30 mouse cellular contexts compared by ENCODE assay signal in the genomic region with DNA sequence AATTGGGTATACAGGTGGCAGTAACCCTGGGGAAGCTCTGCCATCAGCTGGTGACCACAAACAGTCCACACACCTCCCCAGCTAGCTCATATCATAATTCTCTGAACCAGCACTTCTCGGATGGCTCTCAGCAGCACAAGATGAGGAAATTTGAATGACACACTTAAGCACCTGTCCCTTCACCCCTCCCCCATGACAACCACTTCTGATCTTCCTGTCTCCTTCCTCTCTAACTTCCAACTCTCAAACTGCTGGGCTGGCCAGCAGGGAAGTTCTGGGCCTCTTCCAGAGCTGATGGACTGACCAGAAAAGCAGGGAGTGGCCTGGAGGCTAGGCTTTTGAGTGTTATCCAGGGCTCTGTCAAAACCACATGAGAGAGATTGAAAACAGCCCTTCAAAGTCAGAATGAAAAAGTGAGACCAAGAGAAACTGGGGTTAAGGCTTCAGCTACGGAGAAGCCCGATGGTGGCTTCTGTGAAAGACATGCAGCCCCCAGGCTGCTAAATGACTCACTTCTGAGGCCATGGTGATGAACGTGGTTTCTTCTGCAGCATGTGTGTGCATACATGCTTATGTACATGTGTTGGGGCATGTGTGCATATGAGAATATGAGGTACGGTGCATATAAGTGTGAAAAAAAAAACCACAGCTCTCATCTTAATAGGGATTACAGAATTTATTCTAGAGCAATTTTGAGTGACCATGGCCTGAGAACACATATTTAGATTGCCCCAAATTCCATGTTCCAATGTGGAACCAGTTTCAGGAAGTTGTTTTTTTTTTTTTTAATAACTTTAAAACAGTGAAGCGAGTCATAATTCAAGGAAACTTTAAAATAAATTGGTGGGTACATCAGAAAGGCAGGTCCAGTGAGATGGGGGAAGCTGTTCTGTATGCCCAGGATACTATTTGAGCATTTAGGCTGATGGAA. TPM values are rescaled to one million over a fixed set of nuclear protein-coding genes. Genes with fewer than 3 reads are reported as not detected.
DNase-seq lines count a peak whose midpoint lies in the region; TF ChIP-seq lines count a peak whose summit lies in the region.
"Had no signal": no experiment of that assay in that cellular context is flagged by ENCODE, and none has a peak within 500 bp of the region (broad histone marks: within the 10 kb centered on the region; RNA-seq: fewer than 3 reads in every experiment).

No protein-coding gene starts in this region.

- H3K9me3 ChIP-seq in CH12.LX (replicated peaks; ENCODE audit: low read length), result no peaks in the 10 kb centered on the region
- H3K9me3 ChIP-seq in limb, embryonic 10.5 days (replicated peaks), result no peaks in the 10 kb centered on the region
- H3K9me3 ChIP-seq: forebrain, embryonic 10.5 days; heart, embryonic 15.5 days; neural tube, embryonic 12.5 days; stomach, embryonic 15.5 days had no signal

- H3K27ac ChIP-seq in CH12.LX (ENCODE audit: insufficient read depth, low read depth), result peak overlapping the region; percentile 72
- no peak overlapping the region for H3K27ac ChIP-seq in limb, embryonic 10.5 days
- H3K27ac ChIP-seq: forebrain, embryonic 10.5 days; heart, embryonic 15.5 days; hindbrain, postnatal 0 days; left cerebral cortex, adult 2 months; neural tube, embryonic 12.5 days; stomach, embryonic 15.5 days had no signal

- H3K79me2 ChIP-seq in CH12.LX (replicated peaks; ENCODE audit: control insufficient read depth, extremely low read depth, insufficient read depth, poor library complexity, severe bottlenecking), result no peaks in the 10 kb centered on the region

- no peak overlapping the region for H3K4me3 ChIP-seq in CH12.LX (replicated peaks in 1 of 3; ENCODE audit: low read depth in 2 of 3, low read length in 2 of 3, poor library complexity in 1 of 3)
- H3K4me3 ChIP-seq in limb, embryonic 10.5 days, result no peak overlapping the region
- H3K4me3 ChIP-seq: forebrain, embryonic 10.5 days; heart, embryonic 15.5 days; left cerebral cortex, adult 2 months; neural tube, embryonic 12.5 days; stomach, embryonic 15.5 days had no signal

- no peak for TF ChIP-seq POLR2A in CH12.LX (IDR thresholded peaks at IDR 0.05; ENCODE audit: low read depth, low read length)

- dilution Hi-C loops in CH12.LX (cut with MboI; ENCODE audit: extremely low pct_ligation_motif_present, extremely low pct_unique_long_range_greater_than_20kb, low sequenced_read_pairs), result no loop called here

- no peak overlapping the region for H3K9ac ChIP-seq in CH12.LX (ENCODE audit: insufficient read depth, low read depth)
- H3K9ac ChIP-seq: heart, embryonic 15.5 days; neural tube, embryonic 12.5 days; stomach, embryonic 15.5 days had no signal

- peak; percentile 49 for DNase-seq in CD4-positive helper T cell, adult 2 months (ENCODE audit: low read depth, low spot score)
- peak; percentile 85 for DNase-seq in CH12.LX (ENCODE audit: extremely low read depth)
- peak; percentile 1 for DNase-seq in limb, embryonic 10.5 days (ENCODE audit: low spot score)
- DNase-seq in thymus, postnatal 10 days (ENCODE audit: low spot score in 2 of 2), result peak; percentile 72
- DNase-seq in lung, postnatal 36 days, result no peak
- no peak for DNase-seq in left cerebral cortex, postnatal 10 days (ENCODE audit: extremely low spot score in 1 of 2, low spot score in 2 of 2)
- DNase-seq in lung, postnatal 10 days, result no peak
- no peak for DNase-seq in urinary bladder, postnatal 4 days (ENCODE audit: low spot score in 2 of 2)
- DNase-seq: adrenal gland, adult 8-10 months; cerebellum, adult 11-12 months; cerebellum, postnatal 14 days; gastrocnemius, postnatal 14 days; heart, adult 18-20 months; kidney, adult 11 months; layer of hippocampus, adult 9-11 months; left cerebral cortex, postnatal 4 days; lung, adult 18-20 months; lung, postnatal 4 days; midbrain, embryonic 14.5 days; retina, postnatal 1 day; right cerebral cortex, postnatal 25 days had no signal

- H3K4me2 ChIP-seq in CH12.LX (ENCODE audit: insufficient read depth, low read depth, poor library complexity, severe bottlenecking), result peak overlapping the region; percentile 63
- H3K4me2 ChIP-seq: heart, embryonic 15.5 days; neural tube, embryonic 12.5 days; stomach, embryonic 15.5 days had no signal

- peak in 1 of 2 experiments; percentile 49; a peak in 2 of 4 replicates for TF ChIP-seq CTCF in CH12.LX (conservative IDR thresholded peaks at IDR 0.05 in 1 of 2, IDR thresholded peaks at IDR 0.05 in 1 of 2; ENCODE audit: low read depth in 2 of 2, low read length in 2 of 2)

- 88% methylated on average over 6 of the region's 6 CpGs for WGBS in limb, embryonic 10.5 days

- peaks cover 43 to 78% of the 10 kb centered on the region in 2 experiments for H3K4me1 ChIP-seq in CH12.LX (ENCODE audit: control insufficient read depth in 1 of 2, insufficient read depth in 2 of 2)
- no peaks in the 10 kb centered on the region for H3K4me1 ChIP-seq in limb, embryonic 10.5 days
- H3K4me1 ChIP-seq: forebrain, embryonic 10.5 days; heart, embryonic 15.5 days; neural tube, embryonic 12.5 days; stomach, embryonic 15.5 days had no signal

- H3K36me3 ChIP-seq in CH12.LX (replicated peaks in 1 of 2; ENCODE audit: control insufficient read depth in 1 of 2, insufficient read depth in 1 of 2, low read length in 1 of 2), result no peaks in the 10 kb centered on the region
- H3K36me3 ChIP-seq in limb, embryonic 10.5 days, result no peaks in the 10 kb centered on the region
- H3K36me3 ChIP-seq: forebrain, embryonic 10.5 days; heart, embryonic 15.5 days; neural tube, embryonic 12.5 days; stomach, embryonic 15.5 days had no signal

- intact Hi-C loops in left cerebral cortex, postnatal 10 days (cut with DNase I), result no loop called here

- in situ Hi-C loops in CH12.LX (cut with MboI; ENCODE audit: low pct_ligation_motif_present, low pct_unique_long_range_greater_than_20kb, low sequenced_read_pairs), result no loop called here

- H3K27me3 ChIP-seq in CH12.LX (replicated peaks), result no peaks in the 10 kb centered on the region
- H3K27me3 ChIP-seq in limb, embryonic 10.5 days (ENCODE audit: low read depth, poor library complexity, severe bottlenecking), result no peaks in the 10 kb centered on the region
- H3K27me3 ChIP-seq: heart, embryonic 15.5 days; neural tube, embryonic 12.5 days; stomach, embryonic 15.5 days had no signal

- peak; percentile 87 for TF ChIP-seq EP300 in CH12.LX (IDR thresholded peaks at IDR 0.05; ENCODE audit: low read length)

- TF ChIP-seq RAD21 in CH12.LX (IDR thresholded peaks at IDR 0.05; ENCODE audit: low read depth, low read length), result peak; percentile 60

TF ChIP-seq in CH12.LX, 34 proteins besides CTCF, POLR2A, EP300 and RAD21 (continues in another document):
- TF ChIP-seq MXI1 (IDR thresholded peaks at IDR 0.05; ENCODE audit: low read depth, low read length) (peak; percentile 89), TBP (conservative IDR thresholded peaks at IDR 0.05; ENCODE audit: low read depth, low read length) (0 out of 2 replicates have a peak, but pooled peaks have one; percentile 45), MAFK (IDR thresholded peaks at IDR 0.05; ENCODE audit: insufficient replicate concordance, low read length) (peak; percentile 79), MYC (IDR thresholded peaks at IDR 0.05; ENCODE audit: low read depth, low read length) (peak; percentile 94), TCF12 (IDR thresholded peaks at IDR 0.05; ENCODE audit: low read depth, low read length) (peak; percentile 71), ETS1 (conservative IDR thresholded peaks at IDR 0.05; ENCODE audit: low read depth, low read length) (peak; percentile 74), ZKSCAN1 (IDR thresholded peaks at IDR 0.05; ENCODE audit: borderline replicate concordance, low read depth, low read length) (no peak; the same call in 1 of the 2 replicates), USF2 (conservative IDR thresholded peaks at IDR 0.05; ENCODE audit: low read depth, low read length) (no peak), IRF4 (IDR thresholded peaks at IDR 0.05; ENCODE audit: low read depth, low read length) (peak; percentile 96), ZNF384 (IDR thresholded peaks at IDR 0.05; ENCODE audit: low read depth, low read length) (peak; percentile 67), MAZ (IDR thresholded peaks at IDR 0.05; ENCODE audit: low read depth, low read length) (peak; percentile 73; the same call in 1 of the 2 replicates), NRF1 (IDR thresholded peaks at IDR 0.05; ENCODE audit: low read depth, low read length) (0 out of 2 replicates have a peak, but pooled peaks have one; percentile 17), USF1 (IDR thresholded peaks at IDR 0.05; ENCODE audit: low read depth, low read length) (no peak), KAT2A (IDR thresholded peaks at IDR 0.05; ENCODE audit: insufficient replicate concordance, low read length) (0 out of 2 replicates have a peak, but pooled peaks have one; percentile 38), JUN (IDR thresholded peaks at IDR 0.05; ENCODE audit: insufficient read depth, low read depth, low read length) (peak; percentile 84), RCOR1 (conservative IDR thresholded peaks at IDR 0.05; ENCODE audit: low read depth, low read length) (peak; percentile 98), ZMIZ1 (IDR thresholded peaks at IDR 0.05; ENCODE audit: low read depth, low read length) (peak; percentile 48; the same call in 1 of the 2 replicates), PAX5 (IDR thresholded peaks at IDR 0.05; ENCODE audit: low read length) (no peak), CHD2 (IDR thresholded peaks at IDR 0.05; ENCODE audit: low read length) (peak; percentile 89), POLR2AphosphoS2 (IDR thresholded peaks at IDR 0.05; ENCODE audit: low read depth, low read length) (no peak), JUND (conservative IDR thresholded peaks at IDR 0.05; ENCODE audit: low read depth, low read length) (peak; percentile 87), UBTF (IDR thresholded peaks at IDR 0.05; ENCODE audit: low read depth, low read length) (peak; percentile 79), NELFE (IDR thresholded peaks at IDR 0.05; ENCODE audit: low read depth, low read length) (peak; percentile 60; the same call in 1 of the 2 replicates), MAX (IDR thresholded peaks at IDR 0.05; ENCODE audit: low read length) (peak; percentile 92), SMC3 (IDR thresholded peaks at IDR 0.05; ENCODE audit: low read depth, low read length) (peak; percentile 30), ELF1 (IDR thresholded peaks at IDR 0.05; ENCODE audit: low read depth, low read length) (peak; percentile 40; the same call in 1 of the 2 replicates), SIN3A (IDR thresholded peaks at IDR 0.05; ENCODE audit: low read length) (peak; percentile 93), CHD1 (IDR thresholded peaks at IDR 0.05; ENCODE audit: low read depth, low read length) (peak; percentile 88; the same call in 1 of the 2 replicates)

RNA-seq across cellular contexts. Expression of gene Tnfrsf8, which starts 27.2 kb away (rescaled TPM):
- total RNA-seq in CH12.LX (2012; rRNA removed), result 23.2 and 31.0 TPM in 2 replicates
- 18.9 and 24.7 TPM in 2 replicates for total RNA-seq in CH12.LX (2014; rRNA removed)
- 11.5 and 12.7 TPM in 2 replicates for polyA plus RNA-seq in CH12.LX (2012; ENCODE audit: insufficient read length, low read depth)
- 0.05 TPM in 1 of 2 replicates, not detected in the other for polyA plus RNA-seq in limb, embryonic 10.5 days (2016; fragmentation: Nextera tagmentation; extraction: Ambion mirVana)
- total RNA-seq in left cerebral cortex, postnatal 10 days (2021), result under 1 TPM; 0.83 to 0.99 TPM
- total RNA-seq: hematopoietic stem cell, adult 5-6 weeks had no signal
- polyA plus RNA-seq: C2C12; kidney, embryonic 16.5 days had no signal

Comparison
In these comparisons a context has a peak if more than half of its experiments do, and no peak if none do; other contexts are left out.
1. DNase-seq: peak in CD4-positive helper T cell, adult 2 months (single experiment), CH12.LX (single experiment), limb, embryonic 10.5 days (single experiment) and thymus, postnatal 10 days (2 of 2); none in lung, postnatal 36 days (single experiment), left cerebral cortex, postnatal 10 days (0 of 2), lung, postnatal 10 days (single experiment) and urinary bladder, postnatal 4 days (0 of 2).
2. RNA of gene Tnfrsf8, which starts 27.2 kb away (total RNA-seq): 18.9 to 31.0 TPM in CH12.LX; 0.83 to 0.99 TPM in left cerebral cortex, postnatal 10 days; every median in the first group is over 10 times any median in the second.